Mouse (Mus musculus): ENCODE results near the gene Cmtm5.

DNA sequence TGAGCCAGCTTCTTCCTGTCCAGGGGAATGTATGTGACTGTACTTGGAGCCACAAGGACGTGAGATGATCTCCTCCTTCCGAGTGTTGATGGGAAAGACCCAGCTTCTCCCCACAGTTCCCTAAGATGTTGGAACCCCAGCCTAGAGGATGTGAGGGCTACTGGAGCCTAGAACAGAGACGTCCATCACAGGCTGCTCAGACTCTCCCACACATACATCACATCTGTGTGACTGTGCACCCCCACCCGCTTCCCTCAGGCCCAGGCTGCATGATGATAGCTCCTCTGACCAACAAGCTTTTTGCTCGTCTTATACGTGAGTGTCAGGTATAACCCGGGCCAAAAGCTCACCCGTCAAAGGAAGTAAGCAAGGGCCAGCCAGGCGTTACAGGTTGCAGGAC is 12.7 kb downstream of the Cmtm5 start:
- TF ChIP-seq CEBPB (IDR thresholded peaks at IDR 0.05; ENCODE audit: low read depth) (no peak), CTCF (IDR thresholded peaks at IDR 0.05; ENCODE audit: control insufficient read depth, insufficient read depth, insufficient read length) (no peak), MAX (IDR thresholded peaks at IDR 0.05) (no peak), USF1 (IDR thresholded peaks at IDR 0.05; ENCODE audit: low read depth) (no peak), MYOD1 (IDR thresholded peaks at IDR 0.05; ENCODE audit: control insufficient read depth, insufficient read length, low read depth) (no peak)

All from C2C12 (cell line).